Comparison of ENCODE assay signal across 24 mouse cellular contexts in the genomic region with DNA sequence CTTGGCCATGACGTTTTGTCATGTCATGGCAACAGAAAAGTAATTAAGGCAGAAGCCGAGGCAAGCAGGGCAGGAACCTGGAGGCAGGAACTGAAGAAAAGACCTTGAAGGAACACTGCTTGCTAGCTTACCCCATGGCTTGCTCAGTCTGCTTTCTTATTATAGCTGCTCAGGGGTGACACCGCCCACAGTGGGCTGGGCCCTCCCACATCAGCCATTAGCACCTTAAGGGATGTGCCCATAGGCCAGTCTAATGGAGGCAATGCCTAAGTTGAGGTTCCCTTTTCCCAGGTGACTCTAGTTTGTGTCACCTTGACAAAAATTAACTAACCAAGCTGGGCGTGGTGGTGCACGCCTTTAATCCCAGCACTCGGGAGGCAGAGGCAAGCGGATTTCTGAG. TPM values are rescaled to one million over a fixed set of nuclear protein-coding genes. Genes with fewer than 3 reads are reported as not detected.
A peak's percentile ranks its signal among the peaks of the same experiment; 100 is the strongest.
DNase-seq lines count a peak whose midpoint lies in the region; ATAC-seq and TF ChIP-seq lines count a peak whose summit lies in the region.
"Had no signal": no experiment of that assay in that cellular context is flagged by ENCODE, and none has a peak within 500 bp of the region (broad histone marks: within the 10 kb centered on the region; RNA-seq: fewer than 3 reads in every experiment).

No protein-coding gene starts in this region.

- no peak for TF ChIP-seq CTCF in liver, postnatal 0 days (IDR thresholded peaks at IDR 0.05; ENCODE audit: low read depth)
- TF ChIP-seq CTCF in stomach, postnatal 0 days (IDR thresholded peaks at IDR 0.05; ENCODE audit: low read depth) = no peak

- peak overlapping the region; percentile 51 for H3K27ac ChIP-seq in liver, embryonic 15.5 days (replicated peaks)
- H3K27ac ChIP-seq in liver, postnatal 0 days (ENCODE audit: low read depth) = no peak overlapping the region
- no peak overlapping the region for H3K27ac ChIP-seq in stomach, postnatal 0 days (replicated peaks)
- H3K27ac ChIP-seq: forebrain, embryonic 10.5 days; gastrocnemius, adult 2 months; hindbrain, embryonic 12.5 days; hindbrain, embryonic 15.5 days had no signal

- peaks cover 18% of the 10 kb centered on the region for H3K4me1 ChIP-seq in liver, embryonic 15.5 days (replicated peaks)
- peaks cover 7% of the 10 kb centered on the region for H3K4me1 ChIP-seq in liver, postnatal 0 days (ENCODE audit: insufficient read depth)
- no peaks in the 10 kb centered on the region for H3K4me1 ChIP-seq in stomach, postnatal 0 days (replicated peaks; ENCODE audit: control insufficient read depth, insufficient read depth)
- H3K4me1 ChIP-seq: hindbrain, embryonic 12.5 days; hindbrain, embryonic 15.5 days had no signal

- H3K9me3 ChIP-seq in liver, embryonic 15.5 days (replicated peaks) = no peaks in the 10 kb centered on the region
- no peaks in the 10 kb centered on the region for H3K9me3 ChIP-seq in liver, postnatal 0 days (ENCODE audit: low read length)
- H3K9me3 ChIP-seq in stomach, postnatal 0 days (ENCODE audit: control insufficient read depth, low read length) = no peaks in the 10 kb centered on the region
- H3K9me3 ChIP-seq: G1E; hindbrain, embryonic 12.5 days; hindbrain, embryonic 15.5 days had no signal

- no peak overlapping the region for H3K9ac ChIP-seq in liver, embryonic 15.5 days
- no peak overlapping the region for H3K9ac ChIP-seq in liver, postnatal 0 days (replicated peaks)
- no peak overlapping the region for H3K9ac ChIP-seq in stomach, postnatal 0 days (ENCODE audit: low read length)
- H3K9ac ChIP-seq: forebrain, postnatal 0 days; hindbrain, embryonic 12.5 days; hindbrain, embryonic 15.5 days had no signal

- no peak overlapping the region for H3K4me2 ChIP-seq in liver, embryonic 15.5 days
- H3K4me2 ChIP-seq in liver, postnatal 0 days (ENCODE audit: low read depth, low read length) = no peak overlapping the region
- no peak overlapping the region for H3K4me2 ChIP-seq in stomach, postnatal 0 days (replicated peaks; ENCODE audit: low read depth)
- H3K4me2 ChIP-seq: heart, embryonic 11.5 days; hindbrain, embryonic 12.5 days; hindbrain, embryonic 15.5 days had no signal

- no peak for TF ChIP-seq EP300 in liver, postnatal 0 days (IDR thresholded peaks at IDR 0.05; ENCODE audit: low read depth)
- no peak for TF ChIP-seq EP300 in stomach, postnatal 0 days (optimal IDR thresholded peaks at IDR 0.05)

- H3K4me3 ChIP-seq in liver, embryonic 15.5 days (replicated peaks) = no peak overlapping the region
- H3K4me3 ChIP-seq in liver, postnatal 0 days (ENCODE audit: low read depth, low read length) = no peak overlapping the region
- no peak overlapping the region for H3K4me3 ChIP-seq in stomach, postnatal 0 days (ENCODE audit: low read depth, low read length)
- H3K4me3 ChIP-seq: forebrain, embryonic 10.5 days; gastrocnemius, adult 2 months; hindbrain, embryonic 12.5 days; hindbrain, embryonic 15.5 days had no signal

- H3K36me3 ChIP-seq in liver, embryonic 15.5 days (replicated peaks) = no peaks in the 10 kb centered on the region
- H3K36me3 ChIP-seq in liver, postnatal 0 days (replicated peaks; ENCODE audit: insufficient read depth, low read length) = no peaks in the 10 kb centered on the region
- no peaks in the 10 kb centered on the region for H3K36me3 ChIP-seq in stomach, postnatal 0 days (ENCODE audit: control insufficient read depth, insufficient read depth, low read length)
- H3K36me3 ChIP-seq: forebrain, embryonic 10.5 days; G1E; hindbrain, embryonic 12.5 days; hindbrain, embryonic 15.5 days had no signal

- WGBS in liver, embryonic 15.5 days (ENCODE audit: insufficient replicate concordance) = 68% methylated on average over 7 of the region's 7 CpGs
- WGBS in liver, postnatal 0 days (ENCODE audit: insufficient replicate concordance) = 84% methylated on average over 7 of the region's 7 CpGs
- 82% methylated on average over 7 of the region's 7 CpGs for WGBS in stomach, postnatal 0 days

- H3K27me3 ChIP-seq in liver, embryonic 15.5 days = no peaks in the 10 kb centered on the region
- H3K27me3 ChIP-seq in liver, postnatal 0 days (ENCODE audit: insufficient read depth, low read length) = no peaks in the 10 kb centered on the region
- H3K27me3 ChIP-seq in stomach, postnatal 0 days (ENCODE audit: control insufficient read depth, insufficient read depth, low read length) = no peaks in the 10 kb centered on the region
- H3K27me3 ChIP-seq: Patski had no signal

- peak; percentile 17 for DNase-seq in cerebellum, adult 9-10 months
- no peak for DNase-seq in cerebellum, adult 18-20 months
- no peak for DNase-seq in liver, postnatal 0 days
- peak; percentile 58 for DNase-seq in ZHBTc4 (ENCODE audit: low read depth, low spot score)
- DNase-seq in stomach, postnatal 0 days (ENCODE audit: low spot score) = peak; percentile 35
- DNase-seq in testis, postnatal 14 days (ENCODE audit: low spot score) = no peak
- DNase-seq: adrenal gland, adult 8-10 months; adrenal gland, postnatal 25 days; B cell, adult 2 months; cerebellum, adult 2 months; cerebellum, postnatal 14 days; forebrain, postnatal 0 days; gastrocnemius, adult 2 months; gastrocnemius, postnatal 14 days; heart, adult 11 months had no signal

- no peak for ATAC-seq in liver, embryonic 15.5 days (ENCODE audit: insufficient read depth)
- no peak for ATAC-seq in liver, postnatal 0 days
- ATAC-seq in stomach, postnatal 0 days (ENCODE audit: low FRiP score, low TSS enrichment) = no peak
- ATAC-seq: activated CD4-positive, CD25-positive, alpha-beta regulatory T cell, adult 4 months; forebrain, embryonic 14.5 days; forebrain, postnatal 0 days; Patski had no signal

RNA-seq across cellular contexts. Expression of a gene that starts 4.6 kb away (rescaled TPM):
- polyA plus RNA-seq in liver, embryonic 15.5 days (2015; fragmentation: Nextera tagmentation; extraction: Ambion mirVana) = 12.2 and 15.8 TPM in 2 replicates
- 6.2 and 6.4 TPM in 2 replicates for polyA plus RNA-seq in liver, postnatal 0 days (2015; fragmentation: Nextera tagmentation; extraction: Ambion mirVana)
- 20.1 and 20.9 TPM in 2 replicates for polyA plus RNA-seq in stomach, postnatal 0 days (2015; fragmentation: Nextera tagmentation; extraction: Ambion mirVana)

RNA-seq across cellular contexts. Expression of a gene that starts 24.1 kb away (rescaled TPM):
- polyA plus RNA-seq in liver, embryonic 15.5 days (2015; fragmentation: Nextera tagmentation; extraction: Ambion mirVana) = 0.38 and 0.48 TPM in 2 replicates
- 0.75 and 0.81 TPM in 2 replicates for polyA plus RNA-seq in liver, postnatal 0 days (2015; fragmentation: Nextera tagmentation; extraction: Ambion mirVana)
- polyA plus RNA-seq in stomach, postnatal 0 days (2015; fragmentation: Nextera tagmentation; extraction: Ambion mirVana) = 208 and 229 TPM in 2 replicates
- polyA plus RNA-seq: activated CD4-positive, CD25-positive, alpha-beta regulatory T cell, adult 4 months; G1E had no signal

Comparison
In these comparisons a context has a peak if more than half of its experiments do, and no peak if none do; other contexts are left out.
1. DNase-seq: peak in cerebellum, adult 9-10 months (single experiment), ZHBTc4 (single experiment) and stomach, postnatal 0 days (single experiment); none in cerebellum, adult 18-20 months (0 of 2), liver, postnatal 0 days (single experiment) and testis, postnatal 14 days (single experiment).
2. RNA of a gene that starts 24.1 kb away (polyA plus RNA-seq): 208 to 229 TPM in stomach, postnatal 0 days; 0.75 to 0.81 TPM in liver, postnatal 0 days and 0.38 to 0.48 TPM in liver, embryonic 15.5 days; every median in the first group is over 100 times any median in the second.